Mouse (Mus musculus) monocyte, adult 59 days (primary cell): ENCODE data around the gene Krt76. TPM values are rescaled to one million over a fixed set of nuclear protein-coding genes. Genes with fewer than 3 reads are reported as not detected.

Experiments used
- total RNA-seq, 2 experiments: library from RNA; stranded (reverse); gene quantifications; one replicate each; pipeline ENCODE4 v1.2.4; 2023

Krt76 gene
- not detected for total RNA-seq

GRCm38 (mm10) chr15:101892820-101893219 lies at the start of gene Krt76:
Gene Krt76 (minus strand): TSS chr15:101892920.

GRCm38 (mm10) chr15:101940274-101940829 lies 47.6 kb upstream of the Krt76 start, which contains the start of gene Krt79:
Gene Krt79 (minus strand): TSS chr15:101940324.

GRCm38 (mm10) chr15:101924635-101925034 lies 31.9 kb upstream of the Krt76 start, which contains the start of gene Krt4:
Gene Krt4 (minus strand): TSS chr15:101924735.

GRCm38 (mm10) chr15:101869431-101869830 lies 23.3 kb downstream of the Krt76 start, which contains the start of gene Krt77:
Gene Krt77 (minus strand): TSS chr15:101869705.

GRCm38 (mm10) chr15:101850694-101851093 lies 42.0 kb downstream of the Krt76 start, which contains the start of gene Krt1:
Gene Krt1 (minus strand): TSS chr15:101850794.

Other genes starting within 250 kb of the Krt76 start
- gene Gm5478, start 245.5 kb downstream of the Krt76 start, total RNA-seq: not detected
- not detected for gene Krt6b, start 212.6 kb downstream of the Krt76 start, total RNA-seq
- gene Krt6a, start 198.6 kb downstream of the Krt76 start, total RNA-seq: not detected
- gene Krt5, start 180.0 kb downstream of the Krt76 start, total RNA-seq: not detected
- not detected for gene Krt71, start 149.8 kb downstream of the Krt76 start, total RNA-seq
- gene Krt72, start 106.5 kb downstream of the Krt76 start, total RNA-seq: not detected
- gene Krt73, start 90.6 kb downstream of the Krt76 start, total RNA-seq: not detected
- not detected for gene Krt2, start 74.8 kb downstream of the Krt76 start, total RNA-seq
- not detected for gene Krt1, start 42.1 kb downstream of the Krt76 start, total RNA-seq
- gene Krt77, start 23.2 kb downstream of the Krt76 start, total RNA-seq: not detected
- not detected for gene Krt4, start 31.8 kb upstream of the Krt76 start, total RNA-seq
- gene Krt79, start 47.4 kb upstream of the Krt76 start, total RNA-seq: not detected
- gene Krt78, start 61.4 kb upstream of the Krt76 start, total RNA-seq: not detected
- under 1 TPM in 1 of 2 experiments, not detected in 1; 0.36 TPM for gene Krt8, start 111.6 kb upstream of the Krt76 start, total RNA-seq
- not detected for gene Krt18, start 135.3 kb upstream of the Krt76 start, total RNA-seq
- gene Eif4b, start 180.9 kb upstream of the Krt76 start, total RNA-seq: 100 to 1,000 TPM; 224 to 241 TPM
- gene Tns2, start 207.5 kb upstream of the Krt76 start, total RNA-seq: 1 to 10 TPM in 1 of 2 experiments, under 1 TPM in 1; 0.82 to 1.5 TPM
- 10 to 100 TPM; 23.5 to 24.4 TPM for gene Spryd3, start 243.3 kb upstream of the Krt76 start, total RNA-seq